Mouse (Mus musculus) small intestine, adult 2 months (tissue): ENCODE measurements at regions not wholly inside any gene's neighbourhood (a gene's known extent, or its start where the extent isn't known, plus 50 kb on each side); places are given as distances from the start of the nearest gene placed in this dataset.

Experiments
- CTCF ChIP-seq: fragments of 200-500 bp; IDR thresholded peaks from 2 replicates; pipeline ENCODE4 v1.5.1; 2012; ENCODE audit warnings: low read depth, mild to moderate bottlenecking, control low read depth, inconsistent platforms, low read length, moderate library complexity, mixed read lengths; ENCODE audit not compliant: insufficient replicate concordance, insufficient read length; ENCODE audit errors: extremely low read depth
- POLR2A ChIP-seq: fragments of 200-500 bp; IDR thresholded peaks from 2 replicates; pipeline ENCODE4 v1.6.1; 2012; ENCODE audit warnings: low read depth, mild to moderate bottlenecking, control low read depth, inconsistent platforms, low read length, moderate library complexity

DNA sequence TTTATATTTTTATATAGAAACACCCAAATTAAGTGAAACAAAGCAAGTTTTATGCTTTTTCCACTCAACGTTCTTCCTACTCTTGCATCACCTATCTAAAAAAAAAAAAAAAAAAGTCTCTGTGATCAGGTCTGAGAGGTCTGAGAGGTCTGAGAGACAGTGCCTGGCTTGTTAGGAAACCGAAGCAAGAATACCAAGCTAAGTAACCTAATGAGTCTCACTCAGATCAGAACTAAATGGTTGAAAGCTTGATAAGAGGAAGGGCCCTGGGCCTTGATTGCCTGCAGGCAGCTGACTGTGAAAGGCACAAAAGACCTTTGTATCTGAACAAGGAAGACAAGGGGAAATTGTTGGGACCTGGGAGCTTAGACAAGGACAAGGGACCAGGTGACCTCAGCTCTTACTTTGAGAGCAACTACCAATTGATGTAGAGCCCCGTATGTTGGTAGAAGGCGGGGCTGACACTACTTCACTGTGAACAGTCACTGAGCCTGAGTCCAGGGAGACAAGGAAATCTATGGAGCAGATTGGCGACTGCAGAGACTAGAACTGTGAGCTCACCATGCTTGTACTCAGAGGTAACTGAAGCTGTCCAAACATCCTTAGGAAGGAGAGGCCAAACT lies 362.8 kb upstream of the Lrrc3b start:
- TF ChIP-seq CTCF (no peak), POLR2A (no peak)
